8 mouse cellular contexts compared by ENCODE assay signal in the genomic region with DNA sequence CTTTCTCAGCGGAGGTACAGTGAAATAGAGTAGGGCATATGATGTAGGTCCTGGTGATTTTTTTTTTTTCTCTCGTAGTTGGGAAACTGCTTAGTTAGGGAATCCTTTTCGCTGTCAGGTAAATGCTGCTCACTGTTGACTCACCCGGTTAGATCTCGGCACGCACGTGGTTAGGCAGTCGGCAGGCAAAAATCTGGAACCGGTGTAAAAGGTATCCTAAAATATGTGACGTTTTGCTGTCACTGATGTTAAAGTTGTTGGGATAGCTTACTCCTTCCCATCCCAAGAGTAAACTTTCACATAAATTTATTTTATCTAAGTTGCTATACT. TPM values are rescaled to one million over a fixed set of nuclear protein-coding genes. Genes with fewer than 3 reads are reported as not detected.
DNase-seq lines count a peak whose midpoint lies in the region; ATAC-seq and TF ChIP-seq lines count a peak whose summit lies in the region.

No protein-coding gene starts in this region.

- H3K4me1 ChIP-seq in embryonic facial prominence, embryonic 14.5 days (ENCODE audit: control insufficient read depth, insufficient read depth, low read length) = peaks cover 14% of the 10 kb centered on the region
- H3K4me1 ChIP-seq in limb, embryonic 14.5 days (ENCODE audit: control insufficient read depth, insufficient read depth, low read length) = peaks cover 11% of the 10 kb centered on the region
- H3K4me1 ChIP-seq in stomach, embryonic 15.5 days = 0 out of 2 replicates have a peak, but pooled peaks cover 8% of the 10 kb centered on the region

- WGBS in embryonic facial prominence, embryonic 14.5 days = under 1% methylated on average over 10 of the region's 10 CpGs
- WGBS in limb, embryonic 14.5 days = 3% methylated on average over 10 of the region's 10 CpGs
- under 1% methylated on average over 10 of the region's 10 CpGs for WGBS in stomach, embryonic 15.5 days

- TF ChIP-seq CTCF in gastrocnemius, adult 2 months (IDR thresholded peaks at IDR 0.05) = no peak

- no peak for DNase-seq in gastrocnemius, adult 2 months
- no peak for DNase-seq in gastrocnemius, postnatal 4 days (ENCODE audit: low spot score in 2 of 2)
- DNase-seq in CD4-positive helper T cell, adult 2 months (ENCODE audit: low read depth, low spot score) = peak; percentile 56
- no peak for DNase-seq in embryonic facial prominence, embryonic 14.5 days (ENCODE audit: low spot score)
- no peak for DNase-seq in limb, embryonic 14.5 days (ENCODE audit: low spot score)
- no peak for DNase-seq in cerebellum, adult 8-10 months
- no peak for DNase-seq in frontal cortex, postnatal 25 days (ENCODE audit: low spot score in 2 of 2)

- no peaks in the 10 kb centered on the region for H3K9me3 ChIP-seq in embryonic facial prominence, embryonic 14.5 days (ENCODE audit: control insufficient read depth, low read length)
- H3K9me3 ChIP-seq in limb, embryonic 14.5 days (ENCODE audit: control insufficient read depth, low read length) = no peaks in the 10 kb centered on the region
- no peaks in the 10 kb centered on the region for H3K9me3 ChIP-seq in stomach, embryonic 15.5 days

- peak overlapping the region; percentile 93 for H3K27ac ChIP-seq in gastrocnemius, adult 2 months
- H3K27ac ChIP-seq in embryonic facial prominence, embryonic 14.5 days (replicated peaks; ENCODE audit: low read depth, low read length) = no peak overlapping the region
- H3K27ac ChIP-seq in limb, embryonic 14.5 days (replicated peaks; ENCODE audit: low read depth, low read length) = no peak overlapping the region
- peak overlapping the region; percentile 63; the same call in 1 of the 2 replicates for H3K27ac ChIP-seq in stomach, embryonic 15.5 days

- no peak for TF ChIP-seq POLR2A in limb, embryonic 14.5 days (IDR thresholded peaks at IDR 0.05; ENCODE audit: borderline replicate concordance, extremely low read depth, insufficient read depth, insufficient read length)

- ATAC-seq in embryonic facial prominence, embryonic 14.5 days (ENCODE audit: low read depth) = no peak
- no peak for ATAC-seq in limb, embryonic 14.5 days (ENCODE audit: low FRiP score, low read depth)
- ATAC-seq in stomach, embryonic 15.5 days (ENCODE audit: insufficient read depth, low FRiP score, low read depth) = no peak

- H3K36me3 ChIP-seq in embryonic facial prominence, embryonic 14.5 days (ENCODE audit: control insufficient read depth, insufficient read depth, low read length) = 0 out of 2 replicates have a peak, but pooled peaks cover 9% of the 10 kb centered on the region
- H3K36me3 ChIP-seq in limb, embryonic 14.5 days (ENCODE audit: control insufficient read depth, insufficient read depth, low read length) = 0 out of 2 replicates have a peak, but pooled peaks cover 6% of the 10 kb centered on the region
- H3K36me3 ChIP-seq in stomach, embryonic 15.5 days = no peaks in the 10 kb centered on the region; the same call in 1 of the 2 replicates

- no peaks in the 10 kb centered on the region for H3K27me3 ChIP-seq in embryonic facial prominence, embryonic 14.5 days (replicated peaks; ENCODE audit: control insufficient read depth, insufficient read depth, low read length)
- H3K27me3 ChIP-seq in limb, embryonic 14.5 days (ENCODE audit: control insufficient read depth, insufficient read depth, low read length) = no peaks in the 10 kb centered on the region
- H3K27me3 ChIP-seq in stomach, embryonic 15.5 days (replicated peaks) = no peaks in the 10 kb centered on the region

- intact Hi-C loops in gastrocnemius, adult 2 months (cut with DNase I) = loop anchor here (5.0 kb wide), 1 partner anchor 65 kb away; a partner anchor contains a TSS

- peak overlapping the region; percentile 93 for H3K9ac ChIP-seq in embryonic facial prominence, embryonic 14.5 days (ENCODE audit: low read depth, low read length)
- H3K9ac ChIP-seq in limb, embryonic 14.5 days (ENCODE audit: low read depth, low read length, severe bottlenecking) = peak overlapping the region; percentile 94
- peak overlapping the region; percentile 92 for H3K9ac ChIP-seq in stomach, embryonic 15.5 days

- H3K4me3 ChIP-seq in gastrocnemius, adult 2 months = peak overlapping the region; percentile 100
- peak overlapping the region; percentile 100 for H3K4me3 ChIP-seq in embryonic facial prominence, embryonic 14.5 days (ENCODE audit: low read depth, low read length)
- peak overlapping the region; percentile 100 for H3K4me3 ChIP-seq in limb, embryonic 14.5 days (replicated peaks; ENCODE audit: low read length)
- peak overlapping the region; percentile 100 for H3K4me3 ChIP-seq in stomach, embryonic 15.5 days (replicated peaks)

- H3K4me2 ChIP-seq in embryonic facial prominence, embryonic 14.5 days (ENCODE audit: low read depth, low read length) = peak overlapping the region; percentile 83
- peak overlapping the region; percentile 50 for H3K4me2 ChIP-seq in limb, embryonic 14.5 days (replicated peaks; ENCODE audit: low read depth, low read length, severe bottlenecking)
- peak overlapping the region; percentile 62 for H3K4me2 ChIP-seq in stomach, embryonic 15.5 days

RNA-seq across cellular contexts. Expression of a gene that starts 1.3 kb away (rescaled TPM):
- 10 to 100 TPM; 28.1 to 30.4 TPM for total RNA-seq in gastrocnemius, adult 2 months (2021)
- 10 to 100 TPM; 34.9 to 39.8 TPM for total RNA-seq in gastrocnemius, postnatal 4 days (2021)
- polyA plus RNA-seq in embryonic facial prominence, embryonic 14.5 days (2014; fragmentation: Nextera tagmentation; extraction: Ambion mirVana) = 80.0 and 85.1 TPM in 2 replicates
- 47.2 and 57.0 TPM in 2 replicates for polyA plus RNA-seq in limb, embryonic 14.5 days (2012; rRNA removed)
- polyA plus RNA-seq in limb, embryonic 14.5 days (2014; fragmentation: Nextera tagmentation; extraction: Ambion mirVana) = 78.8 and 82.9 TPM in 2 replicates
- 74.6 and 76.4 TPM in 2 replicates for polyA plus RNA-seq in stomach, embryonic 15.5 days (2015; fragmentation: Nextera tagmentation; extraction: Ambion mirVana)

RNA-seq across cellular contexts. Expression of a gene that starts 56.1 kb away (rescaled TPM):
- 1 to 10 TPM; 2.1 to 4.5 TPM for total RNA-seq in gastrocnemius, adult 2 months (2021)
- under 1 TPM; 0.39 to 0.47 TPM for total RNA-seq in gastrocnemius, postnatal 4 days (2021)
- polyA plus RNA-seq in embryonic facial prominence, embryonic 14.5 days (2014; fragmentation: Nextera tagmentation; extraction: Ambion mirVana) = 0.62 and 0.93 TPM in 2 replicates
- 0.24 and 0.26 TPM in 2 replicates for polyA plus RNA-seq in limb, embryonic 14.5 days (2012; rRNA removed)
- 0.08 TPM in 2 replicates for polyA plus RNA-seq in limb, embryonic 14.5 days (2014; fragmentation: Nextera tagmentation; extraction: Ambion mirVana)
- 0.39 and 0.40 TPM in 2 replicates for polyA plus RNA-seq in stomach, embryonic 15.5 days (2015; fragmentation: Nextera tagmentation; extraction: Ambion mirVana)

Comparison
In these comparisons a context has a peak if more than half of its experiments do, and no peak if none do; other contexts are left out.
1. H3K27ac ChIP-seq: peak in gastrocnemius, adult 2 months (single experiment) and stomach, embryonic 15.5 days (single experiment); none in embryonic facial prominence, embryonic 14.5 days (single experiment) and limb, embryonic 14.5 days (single experiment).
2. Peak in every context shown above with its lines, with median percentiles within 50 percentile points of each other: H3K4me3 ChIP-seq, H3K4me2 ChIP-seq and H3K9ac ChIP-seq.